Mouse (Mus musculus) liver, postnatal 0 days (tissue): ENCODE data around the gene Ptpa.

Experiments
- CTCF ChIP-seq: sonication (generic); IDR thresholded peaks from 2 replicates; pipeline ENCODE4 v1.5.1; 2016; ENCODE audit warnings: antibody characterized with exemption, low read depth
- EP300 ChIP-seq: IDR thresholded peaks from 2 replicates; pipeline ENCODE4 v1.6.1; 2016; ENCODE audit warnings: antibody characterized with exemption, low read depth, mild to moderate bottlenecking

- no peak for TF ChIP-seq EP300
- no peak for TF ChIP-seq CTCF
These were observed 28.9 kb upstream of the Ptpa start for GRCm38 (mm10) chr2:30386913-30387312.
